Mouse (Mus musculus) hindbrain, embryonic 13.5 days (tissue): ENCODE measurements around the gene Acvr2a. TPM values are rescaled to one million over a fixed set of nuclear protein-coding genes. Genes with fewer than 3 reads are reported as not detected.

Experiments
- ATAC-seq: fragments of 200-750 bp; cut with Nextera tagmentation; 2 replicates; pipeline ENCODE4 v1.8.0; 2017; ENCODE audit warnings: moderate TSS enrichment; ENCODE audit not compliant: low FRiP score
- H3K27ac ChIP-seq: fragments of 300-500 bp; sonication (generic); 2 replicates; pipeline ENCODE4 v1.5.1; 2015; ENCODE audit warnings: inconsistent platforms, mild to moderate bottlenecking, moderate library complexity
- H3K27me3 ChIP-seq: fragments of 300-500 bp; sonication (generic); 2 replicates; pipeline ENCODE4 v1.6.1; 2015; ENCODE audit warnings: mild to moderate bottlenecking, inconsistent platforms
- H3K36me3 ChIP-seq: fragments of 300-500 bp; sonication (generic); 2 replicates; pipeline ENCODE4 v1.6.1; 2015; ENCODE audit warnings: mild to moderate bottlenecking, inconsistent platforms
- H3K4me1 ChIP-seq: fragments of 300-500 bp; sonication (generic); replicated peaks from 2 replicates; pipeline ENCODE4 v1.6.1; 2015; ENCODE audit warnings: inconsistent platforms
- H3K4me2 ChIP-seq: fragments of 300-500 bp; sonication (generic); 2 replicates; pipeline ENCODE4 v1.6.1; 2015; ENCODE audit warnings: inconsistent platforms, mild to moderate bottlenecking, moderate library complexity
- H3K4me3 ChIP-seq: fragments of 300-500 bp; sonication (generic); 2 replicates; pipeline ENCODE4 v1.5.1; 2015; ENCODE audit warnings: mild to moderate bottlenecking, inconsistent platforms
- H3K9ac ChIP-seq: fragments of 300-500 bp; sonication (generic); 2 replicates; pipeline ENCODE4 v1.6.1; 2015; ENCODE audit warnings: mild to moderate bottlenecking, inconsistent platforms
- H3K9me3 ChIP-seq: fragments of 300-500 bp; sonication (generic); 2 replicates; pipeline ENCODE4 v1.6.1; 2016; ENCODE audit warnings: inconsistent platforms
- WGBS: fragments of 180-500 bp; shearing (Covaris S2); methylation state at CpG from one replicate; pipeline ENCODE4 v1.1.7; 2015; 5-methylcytosine and 5-hydroxymethylcytosine counted together
- polyA plus RNA-seq: library from polyadenylated mRNA; unstranded; fragments of >200 nt; fragmentation: Nextera tagmentation; extraction: Ambion mirVana; gene quantifications from 2 replicates; pipeline ENCODE4 v1.2.1, GENCODE M21; 2015

Gene Acvr2a
- polyA plus RNA-seq, 1 experiment from 2014 or later = 50.3 TPM

DNA sequence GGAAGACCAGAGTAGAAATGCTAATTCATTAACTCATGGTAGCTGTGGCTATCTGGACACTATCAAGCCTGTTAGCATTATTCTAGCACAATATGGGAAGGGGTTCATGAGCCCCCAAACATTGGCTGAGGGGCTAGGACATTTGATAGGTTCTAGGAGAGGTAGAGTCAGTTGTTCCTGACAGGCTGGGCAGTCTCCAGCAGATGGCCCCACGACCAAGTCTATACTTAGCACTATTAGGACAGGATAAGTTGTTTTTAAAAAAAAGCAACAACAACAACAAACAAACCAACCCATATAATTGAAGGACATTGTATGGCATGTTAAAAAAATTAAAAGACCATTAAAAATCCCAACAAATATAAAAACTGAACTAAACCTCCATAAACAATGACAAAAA is 100.3 kb downstream of the Acvr2a start:
- Histone ChIP-seq H3K4me1 (no peaks in the 10 kb centered on the region), H3K9ac (no peak overlapping the region), H3K27me3 (no peaks in the 10 kb centered on the region), H3K9me3 (no peaks in the 10 kb centered on the region), H3K4me3 (no peak overlapping the region), H3K36me3 (peaks cover 25% of the 10 kb centered on the region), H3K27ac (no peak overlapping the region), H3K4me2 (no peak overlapping the region)
- no peak for ATAC-seq
- WGBS = 78% methylated on average over 1 of the region's 1 CpGs

DNA sequence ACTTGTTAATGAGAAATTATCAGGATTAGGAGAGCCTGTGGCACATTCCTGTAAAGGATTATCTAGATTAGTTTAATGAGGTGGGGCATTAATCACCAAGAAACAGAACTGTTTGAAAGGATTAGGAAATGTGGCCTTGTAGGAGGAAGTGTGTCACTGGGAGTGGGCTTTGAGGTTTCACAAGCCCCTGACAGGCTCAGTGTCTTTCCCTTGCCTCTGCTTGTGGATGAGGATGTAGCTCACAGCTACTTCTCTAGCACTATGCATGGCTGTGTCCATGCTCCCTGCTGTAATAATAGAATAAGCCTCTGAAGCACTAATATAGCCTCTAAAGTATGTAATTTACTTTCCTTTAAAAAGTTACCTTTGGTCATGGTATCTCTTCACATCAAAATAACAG is 101.9 kb downstream of the Acvr2a start:
- no peak overlapping the region for H3K27ac ChIP-seq
- H3K4me3 ChIP-seq = no peak overlapping the region
- ATAC-seq = no peak
- H3K4me2 ChIP-seq = no peak overlapping the region
- H3K9ac ChIP-seq = no peak overlapping the region
- H3K9me3 ChIP-seq = no peaks in the 10 kb centered on the region
- H3K36me3 ChIP-seq = peaks cover 25% of the 10 kb centered on the region
- no peaks in the 10 kb centered on the region for H3K4me1 ChIP-seq
- H3K27me3 ChIP-seq = no peaks in the 10 kb centered on the region

GRCm38 (mm10) chr2:48935058-48935457 is 121.1 kb downstream of the Acvr2a start:
- Histone ChIP-seq H3K4me3 (no peak overlapping the region), H3K9me3 (no peaks in the 10 kb centered on the region), H3K9ac (no peak overlapping the region), H3K27ac (no peak overlapping the region), H3K4me2 (no peak overlapping the region), H3K27me3 (no peaks in the 10 kb centered on the region), H3K4me1 (no peaks in the 10 kb centered on the region), H3K36me3 (peaks cover 13% of the 10 kb centered on the region)
- ATAC-seq = no peak
- WGBS = 95% methylated on average over 2 of the region's 2 CpGs

- peak overlapping the region; percentile 89 for H3K4me3 ChIP-seq
- no peak overlapping the region for H3K27ac ChIP-seq
- peak overlapping the region; percentile 51; the same call in 1 of the 2 replicates for H3K9ac ChIP-seq
- peak overlapping the region; percentile 83 for H3K4me2 ChIP-seq
- H3K36me3 ChIP-seq = no peaks in the 10 kb centered on the region
- H3K27me3 ChIP-seq = no peaks in the 10 kb centered on the region
- peaks cover 18% of the 10 kb centered on the region for H3K4me1 ChIP-seq
- WGBS = 64% methylated on average over 3 of the region's 3 CpGs
- ATAC-seq = no peak
- H3K9me3 ChIP-seq = no peaks in the 10 kb centered on the region
Observed at GRCm38 (mm10) chr2:48947761-48948160, 133.9 kb downstream of the Acvr2a start.

DNA sequence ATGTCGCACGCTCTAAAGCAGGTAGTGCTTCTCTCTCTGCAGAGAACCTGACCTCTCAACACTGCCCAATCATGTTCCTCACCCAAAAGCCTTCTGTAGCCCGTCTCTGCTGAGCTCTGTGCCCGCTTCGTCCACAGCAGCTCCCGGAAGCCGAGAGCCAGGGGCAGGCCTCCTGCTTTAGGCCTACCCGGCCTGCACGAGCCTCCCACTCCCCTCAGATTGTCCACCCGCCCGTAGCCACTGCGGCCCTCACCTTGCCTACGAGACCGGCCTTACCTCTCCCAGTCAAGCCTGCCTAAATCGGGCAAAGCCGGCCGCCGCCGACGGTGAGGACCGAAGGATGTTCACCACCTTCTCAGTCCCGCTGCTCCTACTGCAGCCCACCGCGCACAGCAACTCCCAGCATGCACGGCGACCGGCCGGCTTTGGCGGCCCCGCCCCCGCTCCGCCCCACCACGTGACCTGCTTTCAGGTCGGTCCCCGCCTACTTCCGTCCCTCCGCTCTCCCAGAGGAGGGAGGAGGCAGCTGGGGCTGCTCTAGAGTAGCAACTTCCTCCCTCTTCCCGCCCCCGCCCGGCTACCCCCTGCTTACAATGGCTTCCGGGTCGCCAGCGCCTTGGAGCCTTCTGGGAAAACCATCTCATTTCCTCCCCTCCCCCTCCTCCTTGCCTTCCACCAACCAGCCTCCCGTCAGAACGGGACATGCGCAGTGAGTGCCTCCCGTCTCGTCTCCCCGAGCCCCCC is 135.1 kb downstream of the Acvr2a start, which contains the start of gene Mbd5:
Gene Mbd5, plus strand, starts transcription at position 668 of the 744 bp plus-strand sequence.
- peak within 1 kb of the TSS; percentile 89 for H3K4me3 ChIP-seq
- no peaks in the 10 kb centered on the region for H3K9me3 ChIP-seq
- H3K4me1 ChIP-seq = peaks cover 21% of the 10 kb centered on the region
- H3K36me3 ChIP-seq = no peaks in the 10 kb centered on the region
- under 1% methylated on average over 45 of the region's 49 CpGs for WGBS
- peak; percentile 99 for ATAC-seq
- peak within 1 kb of the TSS; percentile 94 for H3K9ac ChIP-seq
- peak within 1 kb of the TSS; percentile 83 for H3K4me2 ChIP-seq
- peak within 1 kb of the TSS; percentile 98 for H3K27ac ChIP-seq
- no peaks in the 10 kb centered on the region for H3K27me3 ChIP-seq

DNA sequence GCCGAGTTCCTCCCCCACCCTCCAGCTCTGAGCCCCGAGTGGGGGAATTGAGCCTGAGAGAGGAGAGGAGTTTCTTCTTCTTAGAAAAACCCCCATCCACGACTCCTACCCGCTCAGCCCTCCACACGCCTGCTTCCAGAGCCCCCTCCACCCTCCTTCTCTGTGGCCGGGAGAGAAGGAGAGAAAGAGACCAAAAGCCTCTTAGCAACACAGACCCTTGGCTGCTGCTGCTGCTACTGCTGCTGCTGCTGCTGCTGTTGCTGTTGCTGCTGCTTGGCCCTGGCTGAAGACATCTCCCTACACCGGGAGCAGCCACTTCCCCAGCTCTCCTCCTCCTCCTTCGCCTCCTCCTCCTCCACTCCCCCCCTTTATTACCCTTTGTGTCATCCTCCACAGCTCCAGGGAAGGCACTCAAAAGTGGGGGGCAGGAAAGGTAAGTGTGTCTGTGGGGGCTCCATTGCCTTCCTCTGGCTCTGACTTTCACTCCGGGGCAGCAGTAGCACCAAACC is 135.9 kb downstream of the Acvr2a start:
- Histone ChIP-seq H3K36me3 (no peaks in the 10 kb centered on the region), H3K27ac (peak overlapping the region; percentile 98), H3K9ac (peak overlapping the region; percentile 91), H3K27me3 (no peaks in the 10 kb centered on the region), H3K4me3 (peak overlapping the region; percentile 89), H3K9me3 (no peaks in the 10 kb centered on the region), H3K4me1 (peaks cover 21% of the 10 kb centered on the region), H3K4me2 (peak overlapping the region; percentile 60)
- WGBS = 0% methylated on average over 9 of the region's 9 CpGs
- peak; percentile 77 for ATAC-seq

DNA sequence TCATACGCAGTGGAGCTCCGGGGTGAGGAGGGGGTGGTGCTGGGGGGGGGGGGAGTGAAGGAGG is 136.2 kb downstream of the Acvr2a start, which contains the start of gene Orc4:
Gene Orc4, minus strand, starts transcription at position 26 of the 64 bp plus-strand sequence.
- H3K9me3 ChIP-seq = no peaks in the 10 kb centered on the region
- peak within 1 kb of the TSS; percentile 60 for H3K4me2 ChIP-seq
- peaks cover 21% of the 10 kb centered on the region for H3K4me1 ChIP-seq
- no peaks in the 10 kb centered on the region for H3K27me3 ChIP-seq
- H3K27ac ChIP-seq = peak within 1 kb of the TSS; percentile 98
- WGBS = 0% methylated on average over 2 of the region's 2 CpGs
- peak within 1 kb of the TSS; percentile 94 for H3K9ac ChIP-seq
- H3K36me3 ChIP-seq = no peaks in the 10 kb centered on the region
- H3K4me3 ChIP-seq = peak within 1 kb of the TSS; percentile 89
- no peak for ATAC-seq

DNA sequence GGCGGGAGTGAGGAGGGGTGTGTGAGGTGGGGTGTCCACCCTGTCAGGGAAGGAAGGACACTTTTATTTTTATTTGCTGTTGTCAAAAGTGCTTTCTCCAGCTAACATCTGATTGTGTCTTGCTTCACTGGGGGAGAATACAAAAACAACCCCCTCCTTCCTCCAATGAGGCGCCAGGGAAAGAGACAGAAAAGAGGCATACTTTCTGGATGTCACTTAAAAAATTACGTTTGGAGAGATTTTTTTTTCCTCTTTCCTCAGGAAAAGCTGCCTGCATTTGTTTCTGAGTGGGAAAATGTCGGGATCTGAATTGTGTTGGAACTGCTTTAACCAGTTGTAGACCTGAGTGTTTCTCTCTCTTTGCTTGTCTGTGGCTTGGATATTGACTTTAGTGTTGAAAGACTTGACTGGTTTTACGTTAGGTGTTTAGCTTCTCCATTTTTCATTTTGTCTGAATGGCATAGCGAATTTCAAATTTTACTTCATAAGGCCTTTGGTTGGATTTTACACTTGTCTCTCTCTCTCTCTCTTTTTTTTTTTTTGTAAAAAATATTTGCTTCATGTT is 136.5 kb downstream of the Acvr2a start:
- no peak for ATAC-seq
- Histone ChIP-seq H3K9me3 (no peaks in the 10 kb centered on the region), H3K9ac (peak overlapping the region; percentile 91), H3K27ac (peak overlapping the region; percentile 98), H3K4me1 (peaks cover 21% of the 10 kb centered on the region), H3K4me2 (peak overlapping the region; percentile 60), H3K4me3 (peak overlapping the region; percentile 89), H3K36me3 (no peaks in the 10 kb centered on the region), H3K27me3 (no peaks in the 10 kb centered on the region)
- 6% methylated on average over 6 of the region's 6 CpGs for WGBS

Other genes with a start within 250 kb of the Acvr2a start
- 37.2 and 40.5 TPM in 2 replicates for gene Mbd5, start 135.4 kb downstream of the Acvr2a start, polyA plus RNA-seq
- 97.6 and 104 TPM in 2 replicates for gene Orc4, start 136.2 kb downstream of the Acvr2a start, polyA plus RNA-seq